Mouse (Mus musculus): ENCODE measurements around the gene BC049715.
A peak's percentile ranks its signal among the peaks of the same experiment; 100 is the strongest.

The BC049715 gene

GRCm38 (mm10) chr6:136808631-136809046 is 18.8 kb upstream of the BC049715 start:
- DNase-seq = peak; percentile 48

GRCm38 (mm10) chr6:136809077-136809476 is 18.3 kb upstream of the BC049715 start:
- no peak for DNase-seq

DNA sequence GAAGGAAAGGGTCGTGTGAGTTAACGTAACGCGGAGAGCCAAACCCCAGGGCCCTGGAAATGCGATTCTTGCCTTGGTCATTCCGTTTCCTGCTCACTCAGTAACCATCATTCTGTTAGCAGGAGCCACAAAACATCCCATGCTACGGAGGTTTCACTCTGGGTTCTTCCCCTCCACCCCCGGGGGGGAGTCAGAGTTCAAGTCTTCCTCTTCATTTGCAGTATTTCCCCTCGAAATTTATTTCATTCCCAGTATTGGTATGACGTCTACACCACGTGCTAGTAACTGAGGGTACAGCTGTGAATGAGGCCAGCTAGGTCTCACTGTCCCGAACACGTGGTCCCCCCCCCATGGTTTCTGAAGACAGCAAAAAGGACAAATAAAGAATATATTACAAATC is 17.8 kb upstream of the BC049715 start:
- no peak for DNase-seq

DNA sequence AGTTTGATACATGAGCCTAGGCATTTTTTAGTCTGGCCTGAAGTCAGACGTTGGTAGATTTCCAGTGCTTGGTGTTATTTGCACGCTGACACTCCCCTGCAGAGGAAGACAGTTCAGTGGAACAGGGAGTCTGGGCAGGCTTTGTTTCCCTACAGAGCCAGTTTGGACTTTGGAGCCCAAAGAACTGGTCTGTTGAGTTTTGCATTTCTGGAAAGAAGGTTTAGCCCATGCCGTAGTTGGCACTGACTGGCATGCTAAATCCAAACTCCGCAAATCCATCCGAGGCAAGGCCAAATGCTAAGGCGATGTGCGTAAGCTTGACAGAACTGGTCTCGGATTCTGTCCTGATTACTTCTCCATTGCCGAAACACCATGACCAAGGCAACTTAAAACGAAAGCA is 16.2 kb upstream of the BC049715 start:
- DNase-seq = no peak

GRCm38 (mm10) chr6:136813117-136813516 is 14.3 kb upstream of the BC049715 start:
- peak; percentile 38 for DNase-seq

- DNase-seq = no peak
These were observed 12.0 kb upstream of the BC049715 start for GRCm38 (mm10) chr6:136815381-136815780.

DNA sequence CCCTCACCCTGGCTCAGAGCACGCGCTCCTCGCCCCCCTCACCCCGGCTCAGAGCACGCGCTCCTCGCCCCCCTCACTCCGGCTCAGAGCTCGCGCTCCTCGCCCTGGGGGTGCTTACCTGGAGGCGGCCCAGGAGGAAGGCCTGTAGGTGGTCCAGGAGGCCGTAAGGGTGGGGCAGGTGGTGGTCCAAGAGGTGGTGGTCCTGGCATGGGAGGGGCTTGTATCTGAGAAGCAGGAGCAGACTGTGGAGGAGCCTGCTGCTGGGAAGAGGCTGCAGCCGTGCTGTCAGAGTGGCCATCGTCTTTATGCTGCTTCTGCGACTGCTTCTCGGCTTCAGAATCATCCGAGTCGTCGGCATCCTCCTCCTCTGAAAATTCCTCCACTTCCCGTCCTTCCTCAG is 10.6 kb upstream of the BC049715 start:
- no peak for DNase-seq

- DNase-seq = peak; percentile 79
These were observed 9.9 kb upstream of the BC049715 start for GRCm38 (mm10) chr6:136817549-136817948.

GRCm38 (mm10) chr6:136820381-136820780 is 7.0 kb upstream of the BC049715 start:
- no peak for DNase-seq

DNA sequence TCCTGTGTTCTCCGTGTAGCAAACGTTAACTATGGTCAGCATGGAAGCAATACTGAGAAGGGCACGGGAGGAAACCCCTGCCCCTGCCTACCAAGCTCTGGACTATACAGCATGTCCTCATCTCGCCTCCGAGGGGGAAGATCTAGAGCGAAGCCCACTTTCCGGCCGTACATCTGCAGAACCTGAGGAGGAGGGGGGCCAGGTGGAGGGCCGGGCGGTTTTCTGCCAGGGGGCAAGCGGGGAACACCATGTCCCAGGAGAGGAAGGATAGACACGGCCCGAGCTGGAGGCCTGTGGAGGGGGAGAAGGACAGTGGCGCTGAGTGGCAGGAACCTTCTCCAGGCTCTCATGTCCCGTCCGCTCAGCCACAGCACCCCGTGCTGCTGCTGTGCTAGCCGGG is 6.3 kb upstream of the BC049715 start:
- DNase-seq = no peak

DNA sequence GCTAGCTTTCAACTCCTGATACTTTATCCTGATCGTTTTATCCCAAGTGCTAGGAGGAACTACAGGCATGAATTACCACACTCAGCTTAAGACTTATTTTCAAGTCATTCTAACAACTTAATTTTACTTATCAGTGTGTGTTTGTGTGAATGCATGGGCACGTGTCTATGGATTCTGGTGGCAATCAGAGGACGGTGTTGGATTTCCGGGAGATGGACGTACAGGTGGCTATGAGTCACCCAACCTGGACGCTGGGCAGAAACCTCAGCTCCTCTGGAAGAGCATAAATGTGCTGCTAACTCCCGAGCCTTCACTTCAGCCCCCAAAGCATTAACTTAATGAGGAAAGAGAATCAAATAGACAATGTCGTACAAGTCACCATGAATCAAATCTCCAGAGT is 2.4 kb upstream of the BC049715 start:
- DNase-seq = no peak

DNA sequence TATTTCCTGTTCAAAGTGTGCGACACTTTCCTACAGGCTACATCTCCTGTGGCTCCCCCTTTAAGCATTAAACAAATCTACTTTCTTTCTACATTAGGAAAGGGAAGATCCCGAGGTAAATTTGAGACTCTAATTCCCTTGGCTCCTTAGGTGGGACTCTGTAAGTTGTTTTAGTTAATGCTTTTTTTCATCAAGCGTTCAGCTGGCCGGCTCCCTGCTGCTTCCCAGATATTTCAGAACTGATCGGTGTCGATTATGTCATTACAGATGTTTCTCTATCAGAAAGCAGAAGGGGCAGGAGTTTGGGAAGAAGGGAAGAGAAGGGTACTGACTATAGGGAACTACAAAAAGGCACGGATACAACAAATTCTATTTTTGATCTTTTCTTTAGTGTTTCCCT is 310 bp upstream of the BC049715 start:
- DNase-seq = no peak

DNA sequence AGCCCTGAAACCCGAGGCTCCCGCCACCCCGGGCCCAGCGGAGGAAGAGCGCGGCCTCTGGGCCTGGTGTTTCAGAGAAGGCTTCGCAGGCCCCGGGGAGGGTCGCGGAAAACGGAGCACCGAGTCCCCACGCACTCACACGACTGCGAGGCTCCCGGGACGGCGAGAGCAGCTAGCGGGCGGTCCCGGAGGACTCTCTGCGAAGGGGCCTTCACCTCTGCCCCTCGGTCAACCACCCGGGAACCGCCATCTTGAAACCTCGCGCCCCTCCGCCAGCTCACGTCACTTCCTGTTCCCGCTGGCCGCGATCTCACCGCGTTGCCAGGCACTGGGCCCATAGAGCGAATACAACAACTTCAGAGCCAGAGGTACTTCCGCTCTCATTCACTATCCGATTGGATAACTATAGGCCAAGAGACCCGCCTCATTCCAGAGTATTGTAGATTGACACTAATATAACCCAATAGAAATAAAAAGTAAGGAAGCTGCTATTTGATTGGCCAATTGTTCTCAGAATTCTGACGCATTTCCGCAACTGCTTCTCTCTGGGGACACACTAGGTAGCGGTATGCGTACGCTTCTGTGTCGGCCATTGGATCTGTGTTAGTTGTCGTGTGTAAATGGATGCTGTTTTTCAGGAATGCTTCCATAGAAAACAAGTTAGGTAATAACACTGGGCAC is 595 bp downstream of the BC049715 start, which contains the start of gene Wbp11:
Gene Wbp11 (minus strand): TSS at position 353 of the 681 bp plus-strand sequence.
- DNase-seq = peak; percentile 94

DNA sequence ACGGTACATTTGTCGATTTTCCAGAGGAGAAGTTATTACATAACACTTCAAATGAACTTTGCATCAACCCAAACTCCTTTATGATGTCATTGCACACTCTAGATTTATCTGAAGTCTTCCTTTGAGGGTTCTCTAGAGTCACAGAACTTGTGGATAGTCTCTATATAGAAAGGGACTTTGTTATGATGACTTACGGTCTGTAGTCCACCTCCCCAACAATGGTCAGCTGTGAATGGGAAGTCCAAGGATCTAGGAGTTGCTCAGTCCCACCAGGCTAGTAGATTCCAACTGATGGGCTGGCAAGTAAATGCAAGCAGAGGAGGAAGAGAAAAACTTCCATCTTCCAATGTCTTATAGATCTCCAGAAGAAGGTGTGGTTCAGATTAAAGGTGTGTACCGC is 1.3 kb downstream of the BC049715 start:
- no peak for DNase-seq

DNA sequence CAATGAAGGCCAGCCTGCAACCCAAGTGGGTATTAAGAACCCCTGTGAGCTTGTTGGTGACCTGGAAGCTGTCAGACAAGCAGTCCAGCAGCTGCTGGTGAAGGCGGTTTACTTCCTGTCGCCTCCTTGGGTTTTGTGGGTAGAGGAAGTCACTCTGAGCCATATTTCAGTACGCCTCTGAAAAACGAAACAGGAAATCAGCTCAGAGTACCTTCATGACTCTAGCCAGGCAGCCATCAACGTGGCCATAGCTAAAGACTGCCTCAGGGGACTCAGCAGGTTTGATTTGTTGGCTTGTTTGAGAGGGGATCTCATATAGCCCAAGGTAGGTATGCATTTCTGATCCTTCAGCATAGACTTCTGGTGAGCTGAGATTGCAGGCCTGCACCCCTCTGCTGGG is 4.3 kb downstream of the BC049715 start:
- DNase-seq = no peak

GRCm38 (mm10) chr6:136835352-136835751 is 7.9 kb downstream of the BC049715 start, which contains the start of gene Smco3:
TSS of gene Smco3 (minus strand) at chr6:136835452.
- no peak for DNase-seq

DNA sequence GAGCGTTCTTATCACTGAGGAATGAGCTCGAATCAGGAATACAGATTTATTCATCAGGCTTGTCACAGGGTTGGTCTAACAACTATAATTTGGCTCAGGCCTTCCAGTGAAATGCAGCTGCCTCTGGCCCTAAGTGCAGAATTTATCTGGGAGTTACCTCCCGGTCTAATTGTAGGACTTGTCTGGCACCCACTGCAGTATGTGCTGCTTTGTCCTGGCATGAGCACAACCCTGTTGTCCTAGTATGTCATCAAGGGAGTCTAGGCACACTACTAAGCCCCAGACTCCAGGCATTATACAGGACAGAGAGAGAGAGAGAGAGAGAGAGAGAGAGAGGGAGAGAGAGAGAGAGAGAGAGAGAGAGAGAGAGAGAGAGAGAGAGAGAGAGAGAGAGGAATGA is 9.9 kb downstream of the BC049715 start:
- no peak for DNase-seq

DNA sequence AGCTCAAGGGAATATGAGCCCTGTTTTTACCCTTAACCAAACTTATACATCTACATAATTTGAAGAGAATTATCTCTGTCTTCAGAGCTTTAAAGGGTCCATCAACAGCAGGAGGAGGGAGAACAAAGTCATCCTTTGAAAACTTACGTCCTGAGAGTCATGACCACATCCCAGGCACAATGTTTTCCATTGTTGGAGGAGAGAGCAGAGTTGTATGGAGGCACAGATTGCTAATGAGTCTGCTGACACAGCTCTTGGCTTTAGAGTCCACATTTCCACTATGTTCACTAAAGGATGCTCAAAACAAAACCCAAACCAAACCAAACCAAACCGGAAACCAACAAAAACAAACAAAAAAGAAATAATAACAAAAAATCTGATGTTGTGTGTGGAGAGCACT is 17.5 kb downstream of the BC049715 start:
- DNase-seq = no peak

GRCm38 (mm10) chr6:136845706-136846480 is 18.5 kb downstream of the BC049715 start:
- no peak for DNase-seq

- no peak for DNase-seq
These were observed 19.8 kb downstream of the BC049715 start for GRCm38 (mm10) chr6:136847267-136847666.

- peak; percentile 48 for DNase-seq
These were observed 20.4 kb downstream of the BC049715 start for GRCm38 (mm10) chr6:136847790-136848189.

- no peak for DNase-seq
These were observed 21.0 kb downstream of the BC049715 start for GRCm38 (mm10) chr6:136848399-136848798.

DNA sequence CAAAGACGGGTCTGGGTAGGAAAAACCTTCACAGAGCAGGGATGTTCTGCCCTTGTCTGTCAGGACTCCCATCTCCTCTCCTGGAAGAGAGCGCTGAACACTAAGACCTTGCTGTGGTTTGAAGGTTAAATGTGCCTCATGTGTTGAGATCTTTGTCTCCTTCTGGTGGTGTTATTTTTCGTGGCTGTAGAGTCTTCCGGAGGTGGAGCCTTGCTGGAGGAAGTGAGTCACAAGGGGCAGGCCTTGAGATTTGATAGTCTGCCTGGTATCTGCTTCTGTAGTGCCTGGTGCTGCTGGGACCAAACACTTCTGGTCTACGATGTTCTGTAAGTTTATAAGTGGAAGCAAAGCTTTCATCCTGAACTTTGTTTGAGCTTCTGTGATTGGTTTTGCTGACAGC is 21.5 kb downstream of the BC049715 start:
- DNase-seq = no peak

DNA sequence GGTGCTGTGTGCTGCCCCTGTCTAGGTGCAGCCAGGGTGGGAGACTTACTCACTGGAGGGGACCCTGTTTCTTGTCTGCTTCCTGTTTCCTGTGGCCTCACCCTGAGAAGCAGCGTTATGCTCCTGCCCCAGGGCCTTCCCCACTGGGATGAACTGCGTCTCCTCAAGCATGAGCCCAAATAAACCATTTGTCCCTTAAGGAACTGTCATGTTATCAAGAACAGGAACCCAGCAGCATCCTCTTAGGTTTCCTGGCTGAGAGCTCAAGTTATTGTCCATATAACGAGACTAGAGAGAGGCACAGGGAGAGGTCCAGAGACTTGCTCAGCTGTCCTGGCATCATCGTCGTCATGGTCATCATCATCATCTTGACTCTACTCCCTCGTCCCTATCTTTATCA is 22.8 kb downstream of the BC049715 start:
- DNase-seq = no peak
